Mouse (Mus musculus) urinary bladder, postnatal 36 days (tissue): Measurements from ENCODE around the gene 2700049A03Rik.

Source experiments
- DNase-seq, 2 experiments: peaks; one replicate each; pipeline ENCODE4 v3.0.0; 2022; ENCODE audit warnings: low spot score in 2 of 2, mixed read lengths in 1 of 2

The 2700049A03Rik gene

DNA sequence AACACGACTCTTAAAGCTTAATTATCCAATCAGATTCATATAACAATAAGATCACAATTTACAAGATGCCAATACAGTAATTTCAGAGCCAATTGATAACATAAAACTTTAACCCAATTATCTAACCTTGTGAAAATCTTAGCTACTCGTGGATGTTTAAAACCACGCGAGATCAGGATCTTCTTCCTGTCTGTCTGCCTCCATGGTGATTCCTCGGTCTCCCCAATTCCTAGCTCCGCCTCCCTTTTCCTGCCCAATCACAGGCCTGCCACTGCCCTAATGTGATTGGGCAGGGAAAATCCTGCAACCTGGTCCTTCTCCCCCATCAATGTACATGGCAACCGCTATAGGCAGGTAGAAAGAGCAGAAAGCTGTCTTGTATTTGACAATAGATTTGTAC, 132.7 kb downstream of the 2700049A03Rik start:
- DNase-seq, result no peak

DNA sequence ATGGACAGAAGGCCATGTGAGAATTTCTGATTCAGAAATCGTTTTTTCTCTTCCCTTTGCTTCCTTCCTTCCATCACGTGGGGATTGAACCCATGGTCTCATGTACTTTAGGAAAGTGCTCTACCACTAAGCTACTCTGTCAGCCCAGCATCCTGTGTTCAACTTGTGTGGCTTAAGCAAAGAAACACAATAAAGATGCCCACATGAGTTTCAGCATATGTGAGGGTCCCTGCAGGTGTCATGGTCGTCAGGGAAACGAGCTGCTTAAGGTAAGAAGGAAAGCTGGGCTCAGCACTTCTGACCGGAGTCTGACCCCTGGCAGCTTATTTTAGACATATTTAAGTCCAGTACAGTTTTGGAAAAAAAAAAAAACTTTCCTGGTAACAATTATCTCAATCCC, 134.5 kb downstream of the 2700049A03Rik start:
- DNase-seq, result no peak

DNA sequence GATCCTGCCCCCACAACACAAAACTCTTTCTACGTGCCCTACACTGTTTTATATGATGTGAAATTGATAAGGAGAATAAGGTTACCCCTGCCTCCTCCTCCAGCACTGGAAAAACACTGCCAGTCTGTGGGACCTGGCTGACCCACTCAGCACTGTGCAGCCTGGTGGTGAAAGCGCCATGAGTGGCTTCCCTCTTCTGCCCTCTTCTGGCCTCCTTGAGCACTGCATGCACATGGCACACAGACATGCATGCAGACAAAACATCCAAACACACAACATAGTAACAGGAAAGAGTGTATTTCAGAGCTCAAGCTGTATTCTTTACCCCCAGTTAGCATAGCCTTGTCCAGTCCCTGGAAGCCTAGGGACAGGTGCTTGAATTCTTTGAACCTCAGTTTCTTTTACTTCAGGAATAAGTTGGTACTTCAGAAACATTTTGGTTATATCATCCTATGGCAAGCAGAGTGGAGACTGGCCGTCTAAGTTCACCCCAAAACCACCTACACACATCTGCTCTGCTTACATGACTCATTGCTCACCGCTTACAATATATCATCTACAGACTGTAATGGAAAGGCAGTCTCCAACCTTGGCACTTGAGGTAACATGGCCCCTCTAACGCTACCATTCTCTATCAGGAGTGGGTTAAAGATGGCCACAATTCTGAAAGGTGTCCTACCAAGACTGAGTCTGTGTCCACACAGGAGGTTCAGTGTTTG, 138.0 kb downstream of the 2700049A03Rik start:
- no peak for DNase-seq

DNA sequence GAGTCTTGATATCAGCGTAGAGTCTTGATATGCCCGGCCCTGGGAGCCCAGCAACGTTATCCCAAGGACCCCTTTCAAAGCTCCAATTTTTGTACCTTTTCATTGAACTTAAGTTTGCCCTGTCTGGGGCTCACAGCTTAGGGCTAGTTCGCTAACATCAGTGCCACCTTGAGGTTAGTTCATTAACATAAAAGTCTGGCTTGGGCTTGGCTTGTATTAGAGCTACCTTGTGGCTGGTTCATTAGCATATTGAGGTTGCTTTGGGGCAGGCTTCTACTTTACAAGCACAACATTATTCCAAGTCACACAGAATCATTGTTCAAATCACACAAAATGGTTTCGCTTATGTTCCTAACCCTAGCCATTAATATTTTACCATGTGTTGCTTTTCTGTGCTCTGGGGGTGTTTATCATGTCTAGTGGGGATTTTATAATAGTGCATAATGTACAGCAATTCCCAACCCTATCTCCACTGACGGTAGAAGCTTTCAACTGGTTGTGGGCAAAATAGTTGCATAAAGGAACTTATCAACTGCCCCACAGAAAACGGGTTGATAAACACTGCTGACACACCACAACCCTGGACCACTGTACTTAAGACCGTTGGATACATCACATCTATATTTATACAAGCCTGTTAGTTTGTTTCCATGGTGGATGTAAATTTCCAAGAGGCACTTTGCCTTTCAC, 139.4 kb downstream of the 2700049A03Rik start:
- no peak for DNase-seq

DNA sequence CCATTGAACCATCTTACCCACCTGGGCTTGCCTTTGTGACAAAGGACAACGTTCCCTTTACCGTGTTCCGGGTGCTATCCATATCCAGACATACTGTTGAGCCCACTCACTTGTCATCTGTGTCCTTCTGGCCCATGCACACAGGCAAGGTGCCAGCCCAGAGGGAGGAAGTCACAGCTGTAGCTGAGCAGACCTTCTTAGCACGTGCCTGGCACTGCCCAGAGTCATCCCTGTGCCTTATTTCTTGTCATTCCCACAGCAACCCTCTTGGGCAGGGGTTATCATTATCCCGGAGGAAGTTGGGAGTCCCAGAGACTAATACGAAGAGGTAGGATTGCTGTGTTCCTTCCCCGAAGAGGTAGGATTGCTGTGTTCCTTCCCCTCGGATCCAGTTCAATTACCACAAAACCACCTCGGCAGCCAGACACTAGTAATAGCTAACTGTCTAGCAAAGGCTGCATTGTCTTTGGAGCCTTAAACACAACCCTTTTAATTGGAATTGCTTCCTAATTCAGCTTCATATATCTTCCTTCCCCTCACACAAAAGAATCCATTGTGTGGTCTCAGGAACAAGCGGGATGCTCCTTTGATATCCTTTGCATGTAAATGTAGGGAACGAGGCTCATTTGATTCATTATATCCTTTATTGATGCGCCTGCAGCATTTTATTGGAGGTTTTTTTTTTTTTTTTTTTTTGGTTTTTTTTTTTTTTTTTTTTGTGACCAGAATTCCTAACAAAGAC, 143.0 kb downstream of the 2700049A03Rik start:
- no peak for DNase-seq

DNA sequence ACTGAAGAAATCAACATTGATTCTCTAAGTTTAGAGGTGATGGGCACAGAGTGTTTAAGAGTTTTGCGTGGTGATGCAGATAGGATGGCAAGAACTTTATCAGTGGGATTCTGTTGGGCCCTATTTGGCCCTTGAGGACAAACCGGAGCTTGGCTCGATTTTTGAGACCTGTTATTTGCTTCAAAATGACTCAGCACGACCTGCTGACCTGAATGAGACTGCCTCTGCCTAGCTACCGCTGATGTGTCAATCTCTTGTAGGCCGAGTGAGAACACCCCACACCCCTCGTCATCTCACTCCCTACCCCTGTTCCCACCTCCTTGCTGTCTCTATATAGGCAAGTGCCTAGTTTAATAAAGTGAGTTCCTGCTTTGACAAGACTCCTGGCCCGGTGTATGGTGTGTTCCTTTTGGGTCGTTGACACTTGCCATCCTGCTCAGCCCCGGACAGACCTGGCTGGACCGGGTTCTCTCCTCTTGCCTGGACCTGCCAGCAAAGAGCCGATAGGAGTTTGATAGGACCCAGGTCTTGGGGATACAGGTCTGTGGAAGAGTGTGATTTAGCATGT, 144.6 kb downstream of the 2700049A03Rik start:
- no peak for DNase-seq

DNA sequence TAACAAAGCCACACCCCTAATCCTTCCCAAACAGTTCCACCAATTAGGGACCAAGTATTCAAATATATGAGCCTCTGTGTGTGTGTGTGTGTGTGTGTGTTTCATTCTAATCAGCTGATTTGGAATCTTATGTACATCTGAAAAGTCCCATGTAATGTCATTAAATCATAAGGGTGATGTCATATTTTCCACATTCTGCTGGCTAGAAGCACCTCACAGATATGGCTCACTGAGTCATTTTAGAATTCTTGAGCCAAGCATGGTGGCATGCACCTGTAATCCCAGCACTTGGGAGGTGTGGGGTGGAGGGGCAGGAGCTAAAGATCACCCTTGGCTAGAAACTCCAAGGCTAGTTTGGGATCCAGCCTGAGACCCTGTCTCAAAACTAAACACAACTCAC, 148.8 kb downstream of the 2700049A03Rik start:
- no peak for DNase-seq

DNA sequence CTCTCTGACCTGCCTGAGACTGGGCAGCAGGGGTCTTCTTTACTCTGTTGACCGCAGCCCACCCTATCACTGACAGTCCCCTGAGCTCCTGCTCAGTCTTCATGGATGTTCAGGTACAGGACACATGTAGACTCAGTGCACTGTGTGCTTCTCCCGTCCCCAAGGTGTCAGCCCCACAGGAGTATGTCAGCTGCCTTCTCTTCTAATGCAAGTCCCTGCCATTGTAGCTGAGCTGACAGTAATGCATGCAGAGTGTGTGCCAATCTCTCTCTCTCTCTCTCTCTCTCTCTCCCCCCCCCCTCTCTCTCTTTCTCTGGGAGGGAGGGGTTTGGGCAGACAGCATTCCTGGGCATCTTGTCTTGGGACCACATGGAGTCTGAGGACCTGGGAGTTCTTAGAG, 153.8 kb downstream of the 2700049A03Rik start:
- DNase-seq, result no peak
